Mouse (Mus musculus) liver, embryonic 13.5 days (tissue): ENCODE data around the gene Sox30. TPM values are rescaled to one million over a fixed set of nuclear protein-coding genes. Genes with fewer than 3 reads are reported as not detected.
"Not testable (repeated sequence)": the region's sequence is repeated elsewhere in the genome, so short reads cannot be mapped to it uniquely, and the experiment has no call there.

Experiments
- ATAC-seq: fragments of 200-750 bp; cut with Nextera tagmentation; 2 replicates; pipeline ENCODE4 v1.8.0; 2017; ENCODE audit warnings: low read depth, mild to moderate bottlenecking, moderate number of reproducible peaks, moderate library complexity
- DNase-seq: peaks from one replicate; pipeline ENCODE4 v3.0.0; 2022
- H3K27ac ChIP-seq: fragments of 300-500 bp; sonication (generic); 2 replicates; pipeline ENCODE4 v1.5.1; 2015; ENCODE audit warnings: moderate library complexity, mild to moderate bottlenecking, inconsistent platforms
- H3K27me3 ChIP-seq: fragments of 300-500 bp; sonication (generic); 2 replicates; pipeline ENCODE4 v1.6.1; 2015; ENCODE audit warnings: mild to moderate bottlenecking, inconsistent platforms
- H3K36me3 ChIP-seq: fragments of 300-500 bp; sonication (generic); 2 replicates; pipeline ENCODE4 v1.6.1; 2015; ENCODE audit warnings: mild to moderate bottlenecking, inconsistent platforms
- H3K4me1 ChIP-seq: fragments of 300-500 bp; sonication (generic); replicated peaks from 2 replicates; pipeline ENCODE4 v1.6.1; 2015; ENCODE audit warnings: inconsistent platforms
- H3K4me2 ChIP-seq: fragments of 300-500 bp; sonication (generic); 2 replicates; pipeline ENCODE4 v1.6.1; 2015; ENCODE audit warnings: inconsistent platforms, mild to moderate bottlenecking, moderate library complexity
- H3K4me3 ChIP-seq: fragments of 300-500 bp; sonication (generic); replicated peaks from 2 replicates; pipeline ENCODE4 v1.5.1; 2015; ENCODE audit warnings: mild to moderate bottlenecking, inconsistent platforms
- H3K9ac ChIP-seq: fragments of 300-500 bp; sonication (generic); 2 replicates; pipeline ENCODE4 v1.6.1; 2015; ENCODE audit warnings: mild to moderate bottlenecking, inconsistent platforms
- H3K9me3 ChIP-seq: fragments of 300-500 bp; sonication (generic); replicated peaks from 2 replicates; pipeline ENCODE4 v1.6.1; 2016; ENCODE audit warnings: inconsistent platforms
- WGBS: fragments of 180-500 bp; shearing (Covaris S2); methylation state at CpG from one replicate; pipeline ENCODE4 v1.1.7; 2015; ENCODE audit not compliant: insufficient replicate concordance; 5-methylcytosine and 5-hydroxymethylcytosine counted together
- polyA plus RNA-seq: library from polyadenylated mRNA; unstranded; fragments of >200 nt; fragmentation: Nextera tagmentation; extraction: Ambion mirVana; gene quantifications from 2 replicates; pipeline ENCODE4 v1.2.1, GENCODE M21; 2015

Sox30 gene
- polyA plus RNA-seq, 1 experiment from 2014 or later, result not detected

GRCm38 (mm10) chr11:46040841-46041556, 60.9 kb downstream of the Sox30 start:
- 57% methylated on average over 9 of the region's 9 CpGs for WGBS
- Histone ChIP-seq H3K4me3 (no peak overlapping the region), H3K4me2 (no peak overlapping the region), H3K4me1 (no peaks in the 10 kb centered on the region), H3K9ac (no peak overlapping the region), H3K27me3 (no peaks in the 10 kb centered on the region), H3K27ac (no peak overlapping the region), H3K9me3 (no peaks in the 10 kb centered on the region), H3K36me3 (no peaks in the 10 kb centered on the region)
- ATAC-seq (no peak), DNase-seq (no peak)

GRCm38 (mm10) chr11:46041607-46042267, 61.6 kb downstream of the Sox30 start:
- DNase-seq, result no peak
- Histone ChIP-seq H3K9me3 (no peaks in the 10 kb centered on the region), H3K9ac (no peak overlapping the region), H3K36me3 (no peaks in the 10 kb centered on the region), H3K27me3 (no peaks in the 10 kb centered on the region), H3K27ac (no peak overlapping the region), H3K4me1 (no peaks in the 10 kb centered on the region), H3K4me2 (no peak overlapping the region), H3K4me3 (no peak overlapping the region)
- WGBS, result 63% methylated on average over 12 of the region's 12 CpGs
- no peak for ATAC-seq

DNA sequence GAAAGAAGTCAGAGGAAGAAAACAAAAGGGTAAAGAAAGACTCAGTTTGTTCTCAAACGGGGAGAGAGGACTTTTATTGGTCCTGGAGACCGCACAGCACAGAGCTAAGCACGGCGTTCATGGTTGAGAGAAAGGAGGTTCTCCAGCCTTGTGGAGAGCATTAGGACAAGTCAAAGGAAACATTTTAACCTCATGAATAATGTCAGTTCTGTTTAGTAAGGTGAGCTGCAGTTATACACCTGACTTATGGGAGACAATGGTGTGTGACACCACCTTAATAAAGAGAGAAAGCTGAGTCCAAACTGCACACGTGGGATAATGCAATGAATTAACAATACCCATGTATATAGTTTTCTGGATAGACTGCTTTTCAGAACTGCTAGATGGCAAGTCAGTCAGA, 64.7 kb downstream of the Sox30 start:
- H3K27me3 ChIP-seq, result no peaks in the 10 kb centered on the region
- DNase-seq, result no peak
- H3K4me1 ChIP-seq, result no peaks in the 10 kb centered on the region
- H3K9ac ChIP-seq, result no peak overlapping the region
- no peaks in the 10 kb centered on the region for H3K9me3 ChIP-seq
- no peaks in the 10 kb centered on the region for H3K36me3 ChIP-seq
- H3K4me3 ChIP-seq, result no peak overlapping the region
- no peak overlapping the region for H3K4me2 ChIP-seq
- WGBS, result 78% methylated on average over 5 of the region's 5 CpGs
- no peak for ATAC-seq
- H3K27ac ChIP-seq, result no peak overlapping the region

- no peaks in the 10 kb centered on the region for H3K4me1 ChIP-seq
- ATAC-seq, result no peak
- no peak overlapping the region for H3K27ac ChIP-seq
- DNase-seq, result no peak
- peaks cover 3% of the 10 kb centered on the region; the same call in 1 of the 2 replicates for H3K27me3 ChIP-seq
- no peaks in the 10 kb centered on the region for H3K9me3 ChIP-seq
- H3K4me3 ChIP-seq, result no peak overlapping the region
- no peak overlapping the region for H3K9ac ChIP-seq
- H3K36me3 ChIP-seq, result no peaks in the 10 kb centered on the region
- no peak overlapping the region for H3K4me2 ChIP-seq
- WGBS, result 81% methylated on average over 3 of the region's 3 CpGs
Measured at GRCm38 (mm10) chr11:46047264-46047663, 67.2 kb downstream of the Sox30 start.

GRCm38 (mm10) chr11:46052105-46052659, 72.1 kb downstream of the Sox30 start, which contains the start of gene Gm12166:
TSS of gene Gm12166 (minus strand) at chr11:46052321.
- peaks cover 14% of the 10 kb centered on the region for H3K4me1 ChIP-seq
- WGBS, result 34% methylated on average over 19 of the region's 19 CpGs
- H3K27ac ChIP-seq, H3K9me3 ChIP-seq, H3K9ac ChIP-seq, H3K36me3 ChIP-seq, ATAC-seq, H3K4me3 ChIP-seq, H3K4me2 ChIP-seq, DNase-seq: not testable (repeated sequence)
- peaks cover 50% of the 10 kb centered on the region for H3K27me3 ChIP-seq

GRCm38 (mm10) chr11:46053457-46053856, 73.3 kb downstream of the Sox30 start:
- H3K9me3 ChIP-seq, H3K36me3 ChIP-seq, H3K9ac ChIP-seq, H3K27ac ChIP-seq, DNase-seq, H3K4me2 ChIP-seq, ATAC-seq, H3K4me3 ChIP-seq: not testable (repeated sequence)
- Histone ChIP-seq H3K27me3 (peaks cover 63% of the 10 kb centered on the region), H3K4me1 (peaks cover 15% of the 10 kb centered on the region)
- WGBS, result 82% methylated on average over 3 of the region's 3 CpGs

- Histone ChIP-seq H3K27me3 (peaks cover 71% of the 10 kb centered on the region), H3K36me3 (no peaks in the 10 kb centered on the region), H3K4me3 (no peak overlapping the region), H3K9me3 (no peaks in the 10 kb centered on the region), H3K9ac (no peak overlapping the region), H3K4me1 (peaks cover 15% of the 10 kb centered on the region), H3K27ac (no peak overlapping the region), H3K4me2 (no peak overlapping the region)
- no peak for DNase-seq
- ATAC-seq, result no peak
- WGBS, result 29% methylated on average over 5 of the region's 5 CpGs
Measured at GRCm38 (mm10) chr11:46054311-46054710, 74.2 kb downstream of the Sox30 start.

GRCm38 (mm10) chr11:46054911-46055895, 75.1 kb downstream of the Sox30 start:
- Histone ChIP-seq H3K27ac (no peak overlapping the region), H3K9me3 (no peaks in the 10 kb centered on the region), H3K4me2 (peak overlapping the region; percentile 56), H3K27me3 (peaks cover 80% of the 10 kb centered on the region), H3K4me3 (peak overlapping the region; percentile 55), H3K36me3 (no peaks in the 10 kb centered on the region), H3K9ac (no peak overlapping the region), H3K4me1 (peaks cover 15% of the 10 kb centered on the region)
- 29% methylated on average over 10 of the region's 13 CpGs for WGBS
- DNase-seq (no peak), ATAC-seq (no peak)

DNA sequence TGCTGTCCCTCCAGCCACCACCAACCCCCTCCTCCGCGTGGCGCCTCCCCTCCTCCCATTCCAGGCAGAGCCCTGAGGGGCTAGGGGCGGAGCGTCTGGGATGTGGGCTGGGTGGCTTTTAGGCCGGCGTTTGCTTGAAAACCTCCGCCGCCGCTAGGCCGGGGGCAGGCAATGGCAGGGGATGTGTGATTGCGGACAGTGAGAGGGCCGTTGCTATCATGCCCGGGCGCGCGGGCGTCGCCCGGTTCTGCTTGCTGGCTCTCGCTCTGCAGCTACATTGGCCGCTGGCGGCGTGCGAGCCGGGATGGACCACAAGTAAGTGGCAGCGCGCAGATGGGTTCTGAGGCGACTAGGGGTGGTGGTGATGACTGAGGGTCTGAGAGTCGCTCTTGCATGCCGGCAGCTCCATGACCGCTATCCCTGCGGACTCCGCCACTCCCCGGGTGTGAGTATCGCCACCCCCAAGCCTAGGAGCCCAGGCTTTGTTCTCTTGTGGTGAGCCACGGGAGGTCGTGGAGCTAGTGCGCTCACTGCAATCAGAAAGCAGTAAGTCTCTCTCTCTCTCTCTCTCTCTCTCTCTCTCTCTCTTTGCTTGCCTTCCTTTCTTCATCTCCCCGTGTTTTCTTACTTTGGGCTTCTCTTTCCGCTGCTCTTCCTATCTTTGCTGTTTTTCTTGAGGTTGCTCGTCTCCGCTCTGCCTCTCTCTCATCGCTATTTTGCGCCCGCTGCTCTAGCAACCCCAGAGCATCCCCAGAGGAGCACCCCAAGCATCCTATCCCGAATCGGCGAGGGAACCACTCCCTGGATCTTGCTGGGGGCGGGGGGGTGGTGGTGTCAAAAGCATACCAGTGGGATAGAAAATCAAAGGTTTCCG, 76.0 kb downstream of the Sox30 start, which contains the start of gene Adam19:
Adam19 (plus strand) TSS at position 97 of the 874 bp plus-strand sequence.
- H3K4me3 ChIP-seq, result peak within 1 kb of the TSS; percentile 55
- peak within 1 kb of the TSS; percentile 57; the same call in 1 of the 2 replicates for H3K9ac ChIP-seq
- peaks cover 88% of the 10 kb centered on the region for H3K27me3 ChIP-seq
- peak within 1 kb of the TSS; percentile 29; the same call in 1 of the 2 replicates for H3K27ac ChIP-seq
- 0 out of 2 replicates have a peak, but pooled peaks have one; percentile 26 for ATAC-seq
- no peak for DNase-seq
- no peaks in the 10 kb centered on the region for H3K36me3 ChIP-seq
- 1% methylated on average over 51 of the region's 51 CpGs for WGBS
- H3K4me1 ChIP-seq, result peaks cover 19% of the 10 kb centered on the region
- peak within 1 kb of the TSS; percentile 56 for H3K4me2 ChIP-seq
- H3K9me3 ChIP-seq, result no peaks in the 10 kb centered on the region

DNA sequence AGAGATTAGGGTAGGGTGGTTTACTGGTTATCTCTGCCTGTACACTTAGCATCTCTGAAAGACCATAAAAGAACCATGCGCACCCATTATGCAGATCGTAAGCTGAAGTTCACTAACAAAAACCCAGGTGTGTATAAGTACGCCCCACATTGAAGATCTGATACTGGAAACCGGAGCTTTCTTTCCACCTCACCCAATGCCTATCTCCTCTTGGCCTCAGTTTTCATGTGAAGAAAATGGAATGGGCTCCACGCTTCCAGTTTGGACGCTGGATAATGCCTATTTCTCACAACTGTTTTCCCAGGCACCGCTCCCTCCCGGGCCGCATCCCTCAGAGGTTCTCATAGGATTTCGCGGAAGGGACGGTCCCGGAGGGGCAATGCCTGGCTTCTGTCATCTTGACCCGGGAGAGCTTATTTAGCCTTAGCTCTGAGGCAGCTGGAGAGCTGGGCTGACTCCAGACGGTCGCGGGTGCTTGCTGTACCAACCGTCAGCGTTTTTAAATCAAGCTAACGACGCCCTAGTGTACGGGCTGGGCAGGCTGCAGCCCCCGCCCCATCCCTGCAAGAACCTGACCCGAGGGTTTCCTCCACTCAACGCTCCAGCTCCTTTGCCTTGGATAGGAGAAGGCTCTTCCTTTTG, 76.8 kb downstream of the Sox30 start:
- Histone ChIP-seq H3K4me1 (peaks cover 19% of the 10 kb centered on the region), H3K9me3 (no peaks in the 10 kb centered on the region), H3K36me3 (no peaks in the 10 kb centered on the region), H3K9ac (peak overlapping the region; percentile 57; the same call in 1 of the 2 replicates), H3K4me2 (peak overlapping the region; percentile 56), H3K27ac (no peak overlapping the region), H3K27me3 (peaks cover 89% of the 10 kb centered on the region), H3K4me3 (peak overlapping the region; percentile 55)
- ATAC-seq (no peak), DNase-seq (no peak)
- 4% methylated on average over 25 of the region's 25 CpGs for whole genome bisulfite sequencing
